Mouse (Mus musculus) brain, embryonic 14.5 days (tissue): ENCODE measurements around the gene Spock1.

Source experiments
- CTCF ChIP-seq: fragments of 200-500 bp; IDR thresholded peaks from 2 replicates; pipeline ENCODE4 v1.5.1; 2012; ENCODE audit warnings: inconsistent platforms, mild to moderate bottlenecking, moderate library complexity, borderline replicate concordance; ENCODE audit not compliant: insufficient read depth, insufficient read length; ENCODE audit errors: extremely low read depth
- POLR2A ChIP-seq: fragments of 200-500 bp; IDR thresholded peaks from 2 replicates; pipeline ENCODE4 v1.6.1; 2012; ENCODE audit warnings: mild to moderate bottlenecking, inconsistent platforms, borderline replicate concordance; ENCODE audit not compliant: poor library complexity, insufficient read depth, insufficient read length, severe bottlenecking; ENCODE audit errors: extremely low read depth

DNA sequence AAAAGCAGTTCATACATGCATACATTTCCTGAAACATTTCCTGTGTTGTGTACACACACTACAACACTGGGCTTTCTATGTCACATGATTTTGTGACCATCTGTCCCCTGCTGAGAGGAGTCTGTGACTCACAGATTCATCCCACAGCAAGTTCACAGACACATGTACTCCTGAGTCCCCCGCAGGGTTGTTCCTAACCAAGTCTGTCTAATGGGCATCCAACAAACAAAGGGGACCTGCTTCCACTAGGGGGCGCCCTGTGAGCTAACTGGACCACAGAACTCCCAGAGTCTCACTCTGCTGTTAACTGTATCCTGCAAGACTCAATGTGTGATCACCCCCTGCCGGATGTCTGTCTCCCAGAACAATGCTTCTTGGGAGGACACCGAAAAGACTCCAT is 129.0 kb downstream of the Spock1 start:
- TF ChIP-seq CTCF (peak; percentile 40; the same call in 1 of the 2 replicates), POLR2A (no peak)
